Mouse (Mus musculus): ENCODE data around the gene N4bp2l1. TPM values are rescaled to one million over a fixed set of nuclear protein-coding genes. Genes with fewer than 3 reads are reported as not detected.
"Not testable (repeated sequence)": the region's sequence is repeated elsewhere in the genome, so short reads cannot be mapped to it uniquely, and the experiment has no call there.

Gene N4bp2l1
- 1 to 10 TPM; 2.2 to 3.1 (median 2.5) TPM for total RNA-seq (2022)

DNA sequence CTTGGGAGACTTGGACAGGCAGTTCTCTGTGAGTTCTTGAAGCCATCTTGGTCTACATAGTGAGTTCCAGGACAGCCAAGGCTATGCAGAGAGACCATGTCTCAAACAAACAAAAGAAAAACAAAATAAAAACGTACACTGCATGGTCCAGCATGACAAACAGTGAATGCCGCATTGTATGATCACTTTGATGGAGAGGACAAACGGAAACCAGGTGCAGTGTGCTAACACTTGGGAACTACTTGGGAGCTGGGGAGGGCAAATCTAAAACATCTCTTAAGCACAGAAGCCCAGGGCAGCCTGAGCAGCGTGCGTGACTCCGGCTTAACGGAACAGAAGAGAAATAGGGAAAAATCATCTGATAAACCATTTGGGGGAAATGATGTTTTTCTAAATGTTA lies at the start of gene N4bp2l1:
Gene N4bp2l1 (minus strand): TSS at position 101 of the 400 bp plus-strand sequence.
- DNase-seq (ENCODE audit: low spot score in 2 of 2): no peak

DNA sequence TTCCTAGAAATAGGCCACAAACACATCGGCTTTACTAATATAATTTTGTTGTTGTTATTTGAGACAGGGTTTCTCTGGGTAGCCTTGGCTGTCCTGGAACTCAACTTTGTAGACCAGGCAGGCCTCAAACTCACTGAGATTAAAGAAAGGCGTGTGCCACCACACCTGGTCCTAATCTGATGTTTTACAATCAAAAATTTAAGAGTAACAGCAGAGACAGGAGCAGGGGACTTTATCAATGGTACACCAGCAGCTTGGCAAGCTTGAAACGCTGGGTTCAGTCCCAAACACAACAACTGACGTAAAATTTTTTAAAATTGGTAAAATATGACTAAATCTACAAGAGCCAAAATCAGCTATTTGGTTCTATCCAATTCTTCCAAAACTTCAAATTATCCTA lies 47.9 kb upstream of the N4bp2l1 start:
- DNase-seq (ENCODE audit: low spot score in 2 of 2): no peak

DNA sequence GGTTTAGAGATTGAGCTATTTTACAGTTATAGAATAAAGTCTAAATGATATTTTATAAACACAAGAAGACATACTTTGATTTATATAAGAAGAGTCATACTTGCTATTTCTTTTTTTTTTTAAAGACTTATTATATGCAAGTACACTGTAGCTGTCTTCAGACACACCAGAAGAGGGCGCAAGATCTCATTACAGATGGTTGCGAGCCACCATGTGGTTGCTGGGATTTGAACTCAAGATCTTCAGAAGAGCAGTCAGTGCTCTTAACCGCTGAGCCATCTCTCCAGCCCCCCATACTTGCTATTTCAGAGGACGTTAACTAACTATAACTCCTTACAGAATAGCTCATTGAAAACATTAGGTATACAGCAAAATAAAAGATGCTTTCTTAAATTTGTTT lies 46.4 kb upstream of the N4bp2l1 start:
- DNase-seq (ENCODE audit: low spot score in 2 of 2): not testable (repeated sequence)

DNA sequence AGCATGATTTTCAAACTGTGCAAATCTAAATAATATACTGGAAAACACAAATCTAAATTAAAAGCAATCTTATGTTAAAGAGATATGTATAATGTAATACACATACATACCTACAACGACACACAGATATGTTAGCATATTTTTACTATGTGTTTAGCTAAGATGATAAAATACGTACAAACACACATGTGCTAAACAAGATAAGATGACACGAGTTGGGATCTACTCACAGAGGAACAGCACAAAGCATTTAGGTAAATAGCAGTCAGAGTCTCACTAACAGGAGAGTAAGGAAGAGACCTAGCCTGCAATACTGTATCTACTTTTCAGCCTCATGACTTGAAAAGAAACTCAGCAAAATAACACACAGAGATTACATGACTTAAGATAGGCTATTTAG lies 44.5 kb upstream of the N4bp2l1 start:
- DNase-seq (ENCODE audit: low spot score in 2 of 2): no peak

DNA sequence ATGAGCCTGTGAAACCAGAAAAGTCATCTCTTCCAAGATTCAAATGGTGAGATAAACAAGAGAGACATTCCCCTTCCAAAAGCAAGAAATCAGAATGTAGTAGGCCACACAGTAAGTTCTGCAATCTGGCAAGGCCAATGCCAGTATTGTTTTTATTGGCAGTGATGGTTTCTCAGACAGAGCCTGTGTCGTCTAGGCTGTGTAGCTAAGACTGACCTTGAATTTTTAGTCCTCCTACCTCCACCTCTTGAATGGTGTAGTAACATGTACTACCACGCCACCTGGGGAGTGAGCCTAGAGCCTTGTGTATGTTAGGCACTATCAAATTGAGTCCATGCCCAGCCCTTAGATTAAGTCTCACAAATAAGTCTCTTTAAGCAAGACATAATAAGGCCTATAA lies 32.7 kb upstream of the N4bp2l1 start:
- no peak for DNase-seq (ENCODE audit: low spot score in 2 of 2)

DNA sequence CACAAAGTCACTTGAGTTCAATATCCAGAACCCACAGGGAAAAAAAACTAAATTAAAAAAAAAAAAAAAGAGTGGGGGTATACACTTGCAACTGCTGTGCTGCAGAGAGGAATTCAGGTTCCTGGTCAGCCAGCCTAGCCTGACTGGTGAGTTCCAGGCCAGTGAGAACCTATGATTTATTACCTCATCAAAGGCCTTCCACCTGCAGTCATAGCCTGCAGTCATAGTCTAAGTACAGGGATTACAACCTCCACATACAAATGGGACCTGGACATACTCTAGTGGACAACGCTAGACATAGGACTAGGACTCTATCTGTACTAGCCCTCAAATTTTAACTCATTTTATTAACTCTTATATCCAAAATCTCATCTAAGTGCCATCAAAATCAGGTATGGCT lies 32.3 kb upstream of the N4bp2l1 start:
- DNase-seq (ENCODE audit: low spot score in 2 of 2): no peak

DNA sequence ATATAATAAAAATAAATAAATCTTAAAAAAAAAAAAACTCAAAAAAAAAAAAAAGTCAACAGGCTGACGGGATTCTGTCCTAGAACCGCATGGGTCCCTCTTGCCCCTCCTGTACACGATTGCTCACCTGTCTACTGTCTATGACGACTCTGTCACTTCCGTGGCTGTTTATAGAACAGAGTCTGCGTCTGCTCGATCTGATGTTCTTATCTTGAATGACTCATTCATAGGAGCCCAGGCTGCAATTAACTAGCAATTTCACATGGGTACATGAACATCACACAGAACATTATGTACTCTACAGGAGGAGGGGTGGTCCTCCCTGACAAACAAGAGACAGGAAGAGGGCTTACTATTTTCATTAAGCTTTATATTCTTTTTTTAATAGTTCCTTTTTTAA lies 28.5 kb upstream of the N4bp2l1 start:
- no peak for DNase-seq (ENCODE audit: low spot score in 2 of 2)

DNA sequence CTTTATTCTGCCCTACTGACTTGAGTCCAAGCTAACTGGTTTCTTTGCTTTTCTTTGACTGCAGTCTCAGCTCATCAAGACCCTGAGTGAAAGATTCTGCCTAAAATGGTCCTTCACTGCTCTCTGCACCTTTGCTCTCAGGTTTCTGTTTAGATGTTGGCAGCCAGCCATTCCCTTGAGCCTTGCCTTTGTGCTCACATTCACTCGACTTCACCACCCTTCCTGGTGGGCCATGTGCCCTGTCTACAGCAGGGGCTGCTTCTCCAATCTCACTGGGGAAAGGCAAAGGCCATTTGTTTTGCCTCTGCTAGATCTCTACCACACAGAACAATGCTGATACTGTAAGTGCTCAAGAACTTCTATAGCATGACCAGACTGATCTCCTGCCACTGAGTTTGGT lies 25.8 kb upstream of the N4bp2l1 start:
- DNase-seq (ENCODE audit: low spot score in 2 of 2): no peak

DNA sequence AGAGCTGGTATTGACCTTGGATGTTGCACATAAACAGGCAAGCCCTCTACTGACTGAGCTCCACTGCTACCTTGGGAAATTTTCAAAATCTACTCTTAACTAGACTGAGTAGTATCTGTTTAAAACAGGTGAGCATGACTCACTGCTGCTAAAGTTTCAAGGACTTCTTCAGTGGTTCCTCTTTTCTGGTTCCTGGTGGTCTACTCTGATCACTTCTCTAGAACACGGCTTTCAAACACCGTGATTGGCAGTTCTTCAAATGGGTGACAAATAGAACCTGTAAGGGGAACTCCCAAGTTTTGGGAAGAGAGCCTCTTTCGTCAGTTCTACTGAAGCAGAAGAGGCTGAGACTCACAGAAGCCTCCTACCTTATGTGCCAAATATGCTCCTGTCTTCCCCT lies 24.6 kb upstream of the N4bp2l1 start:
- no peak for DNase-seq (ENCODE audit: low spot score in 2 of 2)

DNA sequence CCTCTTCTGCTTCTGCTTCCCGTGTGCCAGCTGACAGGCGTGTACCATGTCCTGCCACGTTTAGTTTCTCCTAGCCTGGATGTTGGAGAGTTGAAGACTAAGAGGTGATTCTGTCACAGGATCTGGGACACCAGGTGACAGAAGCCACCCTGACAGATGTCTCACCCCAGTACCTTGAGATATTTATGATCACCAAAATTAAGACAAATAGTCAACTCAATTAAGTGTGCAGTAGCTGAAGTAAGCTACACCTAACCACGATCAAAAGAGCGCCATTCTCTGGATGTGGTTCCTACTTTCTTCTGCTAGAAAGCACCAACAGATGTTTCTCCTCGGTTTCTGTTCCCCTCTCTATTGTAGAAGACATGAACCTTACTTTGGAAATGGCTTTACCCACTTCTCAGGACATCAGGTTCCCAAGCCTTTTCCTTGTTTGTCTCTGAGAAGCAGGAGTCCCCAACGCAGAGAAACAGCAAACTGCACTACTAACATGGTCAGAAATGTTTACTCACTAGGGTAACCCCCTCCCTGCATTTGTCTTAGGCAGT lies 23.7 kb upstream of the N4bp2l1 start:
- DNase-seq (ENCODE audit: low spot score in 2 of 2): no peak

DNA sequence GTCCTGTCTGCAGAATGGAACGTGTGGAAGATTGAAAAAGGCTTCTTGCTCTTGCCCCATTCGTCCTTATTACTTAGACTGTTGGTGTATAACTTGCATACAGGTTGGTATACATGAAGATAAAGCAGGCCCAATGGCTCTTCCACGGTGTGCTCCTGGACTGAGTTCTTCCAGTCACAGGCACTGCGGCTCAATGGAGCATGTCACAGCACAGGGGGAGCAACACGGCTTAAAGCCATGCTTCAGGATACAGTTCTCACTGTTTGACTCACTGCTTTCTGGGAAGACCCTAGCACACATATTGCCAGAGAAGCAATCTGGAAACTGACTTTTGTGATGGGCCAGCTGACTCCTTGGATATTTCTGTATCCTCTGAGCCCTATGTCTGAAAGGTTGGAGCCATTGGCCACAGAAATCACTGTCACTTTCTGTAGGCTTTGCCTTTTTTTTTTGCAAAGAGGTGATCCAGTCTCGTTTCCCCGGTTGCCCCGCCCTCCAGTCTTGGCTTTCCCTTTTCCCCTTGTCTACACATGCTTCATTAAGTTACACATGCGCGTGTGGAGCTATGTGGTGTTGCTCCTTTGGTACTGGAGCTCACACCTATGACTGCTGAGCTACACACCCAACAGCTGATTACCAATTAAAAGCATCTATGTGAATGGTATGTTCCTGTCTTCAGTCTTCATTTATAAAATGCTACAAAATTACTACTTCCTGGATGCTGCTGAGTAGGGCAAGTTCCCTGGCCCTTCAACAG lies 21.8 kb upstream of the N4bp2l1 start:
- no peak for DNase-seq (ENCODE audit: low spot score in 2 of 2)

DNA sequence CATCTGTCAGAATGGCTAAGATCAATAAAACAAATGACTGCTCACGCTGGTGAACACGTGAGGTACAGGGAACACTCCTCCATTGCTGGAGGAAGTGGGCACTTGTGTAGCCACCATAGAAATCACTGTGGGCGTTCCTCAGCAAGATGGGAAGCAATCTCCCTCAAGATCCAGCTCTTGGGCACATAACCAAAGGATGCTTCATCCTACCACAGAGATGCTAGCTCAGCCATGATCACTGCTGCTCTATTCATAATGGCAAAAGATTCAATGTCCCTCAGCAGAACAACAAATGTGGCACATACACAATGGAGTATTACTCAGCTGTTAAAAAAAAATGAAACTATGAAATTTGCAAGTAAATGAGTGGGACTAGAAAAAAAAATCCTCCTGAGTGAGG lies 19.7 kb upstream of the N4bp2l1 start:
- no peak for DNase-seq (ENCODE audit: low spot score in 2 of 2)

DNA sequence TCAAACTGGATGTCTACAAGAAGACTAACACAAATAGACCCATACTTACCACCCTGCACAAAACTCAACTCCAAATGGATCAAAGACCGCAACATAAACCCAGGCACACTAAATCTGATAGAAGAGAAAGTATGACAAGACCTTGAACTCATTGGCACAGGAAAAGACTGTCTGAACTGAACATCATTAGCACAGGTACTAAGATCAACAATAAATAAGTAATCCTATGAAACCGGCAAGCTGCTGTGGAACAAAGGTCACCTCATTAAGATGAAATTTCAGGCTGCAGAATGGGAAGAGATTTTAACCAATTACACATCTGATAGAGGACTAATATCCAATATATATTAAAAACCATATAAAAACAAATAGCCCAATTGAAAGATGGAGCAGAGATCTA lies 19.2 kb upstream of the N4bp2l1 start:
- no peak for DNase-seq (ENCODE audit: low spot score in 2 of 2)

DNA sequence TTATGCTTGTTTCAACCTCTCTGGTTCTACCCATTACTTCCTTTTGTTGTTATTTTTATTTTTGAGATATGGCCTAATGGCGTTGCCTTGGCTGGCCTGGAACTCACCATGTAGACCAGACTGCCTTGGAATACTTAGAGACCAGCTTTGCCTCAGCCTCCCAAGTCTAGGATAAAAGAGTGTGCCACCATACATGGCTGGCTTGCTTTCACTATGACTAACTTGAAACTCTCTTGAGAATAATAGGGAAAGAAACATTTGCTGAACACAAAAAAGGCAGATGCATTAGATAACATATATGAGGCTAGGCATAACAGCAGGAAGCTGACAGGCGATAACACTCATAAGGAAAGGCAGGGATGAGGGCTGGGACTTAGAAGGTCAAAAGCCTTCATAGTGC lies 17.1 kb upstream of the N4bp2l1 start:
- DNase-seq (ENCODE audit: low spot score in 2 of 2): no peak

DNA sequence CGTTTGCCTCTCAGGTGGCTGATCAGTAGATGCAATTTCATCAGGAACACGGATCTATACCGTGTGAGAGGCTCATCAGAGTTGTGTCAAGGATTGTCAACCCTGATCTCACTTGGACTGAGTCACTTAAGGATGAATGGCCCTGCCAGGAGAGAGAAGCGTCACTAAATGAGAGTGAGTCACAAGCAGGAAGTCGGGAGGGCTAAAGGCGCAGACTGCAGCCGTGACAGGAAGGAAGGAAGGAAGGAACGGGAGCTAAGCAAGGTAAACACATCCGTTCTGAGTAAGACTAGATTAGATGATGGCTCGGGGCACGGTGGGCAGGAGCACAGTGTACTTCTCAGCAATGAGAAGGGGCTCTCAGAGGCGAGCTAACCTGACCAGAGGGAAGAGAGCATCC lies 14.7 kb upstream of the N4bp2l1 start:
- DNase-seq (ENCODE audit: low spot score in 2 of 2): no peak

DNA sequence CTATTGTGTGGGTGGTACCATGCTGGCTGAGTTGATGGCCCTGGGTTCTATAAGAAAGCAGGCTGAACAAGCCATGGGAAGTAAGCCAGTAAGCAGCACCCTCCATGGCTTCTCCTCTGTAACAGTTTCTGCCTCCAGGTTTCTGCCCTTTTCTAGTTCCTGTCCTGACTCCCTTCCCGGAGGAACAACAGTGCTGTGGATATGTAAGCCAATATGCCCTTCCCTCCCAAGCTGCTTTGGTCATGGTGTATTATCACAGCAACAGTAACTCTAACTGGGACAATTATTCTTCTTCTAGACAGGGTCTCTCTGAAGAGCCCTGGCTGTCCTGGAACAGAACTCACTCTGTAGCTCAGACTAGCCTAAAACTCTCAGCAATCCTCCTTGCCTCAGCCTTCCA lies 14.1 kb upstream of the N4bp2l1 start:
- no peak for DNase-seq (ENCODE audit: low spot score in 2 of 2)

DNA sequence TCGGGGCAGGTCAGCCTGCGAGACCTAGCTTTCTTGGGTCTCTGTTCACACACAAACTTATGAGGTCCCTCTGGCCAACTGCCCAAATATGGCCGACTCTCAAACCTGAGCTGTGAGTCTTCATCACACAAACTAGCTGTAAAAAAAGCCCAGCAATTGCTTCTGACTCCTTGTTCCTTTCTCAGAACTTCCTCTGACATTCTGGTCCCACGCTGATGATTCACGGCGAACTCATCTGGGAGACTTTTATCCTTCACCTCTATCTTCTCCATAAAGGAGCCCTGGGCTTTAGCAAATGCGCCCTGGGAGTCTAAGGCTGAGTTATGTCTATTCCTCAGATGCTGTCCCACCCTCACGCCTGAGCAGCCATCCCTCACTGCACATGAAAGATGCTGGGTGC lies 10.6 kb upstream of the N4bp2l1 start:
- DNase-seq (ENCODE audit: low spot score in 2 of 2): no peak

DNA sequence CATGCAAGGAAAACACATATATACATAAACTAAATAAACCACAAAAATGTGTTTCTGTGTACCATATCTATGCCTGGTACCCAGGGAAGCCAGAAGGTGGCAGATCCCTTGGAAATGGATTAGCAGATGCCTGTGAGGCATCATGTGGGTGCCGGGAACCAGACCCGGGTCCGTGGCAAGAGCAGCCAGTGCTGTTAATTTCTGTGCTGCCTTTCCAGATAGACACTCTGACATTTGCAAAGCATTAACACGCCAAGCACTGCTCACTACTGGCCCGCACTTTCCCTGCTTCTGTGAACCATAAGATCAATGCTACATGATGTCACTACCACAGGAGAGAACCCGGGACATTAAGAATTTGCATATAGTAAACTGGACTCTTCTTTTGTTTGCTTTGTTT lies 9.1 kb upstream of the N4bp2l1 start:
- no peak for DNase-seq (ENCODE audit: low spot score in 2 of 2)

DNA sequence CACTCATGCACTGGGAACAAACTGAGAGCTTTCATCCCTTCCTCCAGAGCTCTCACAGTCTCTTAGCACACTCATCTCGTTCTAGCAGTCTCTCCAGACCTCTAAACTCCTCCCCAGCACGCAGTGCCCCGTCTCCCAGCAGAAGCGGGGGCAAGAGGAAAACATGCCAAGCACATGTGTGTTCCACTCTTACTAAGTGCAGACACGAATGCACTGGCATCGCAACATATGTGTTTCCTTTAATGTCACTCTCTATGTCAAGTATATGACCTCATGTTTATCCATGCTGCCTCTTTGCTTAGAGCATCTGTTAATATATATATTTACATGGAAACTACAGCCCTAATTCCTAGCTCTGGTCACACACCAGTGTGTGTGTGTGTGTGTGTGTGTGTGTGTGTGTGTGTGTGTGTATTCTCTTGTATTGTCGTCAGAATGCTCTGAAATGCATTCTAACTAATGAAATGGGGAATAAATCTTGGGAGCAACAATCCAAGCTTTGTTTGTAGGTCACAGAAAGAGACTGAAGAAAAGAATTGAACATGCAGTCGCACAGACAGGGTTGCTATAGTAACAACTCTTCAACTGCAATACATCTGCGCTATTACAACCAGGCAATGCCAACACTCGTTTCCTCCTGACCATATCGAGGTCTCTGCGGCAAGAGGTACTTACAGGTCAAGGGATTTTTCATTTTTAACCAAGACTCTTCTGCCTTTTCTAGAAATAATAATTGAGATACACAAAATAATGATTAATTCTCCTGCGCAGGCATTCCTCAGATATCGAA lies 4.6 kb upstream of the N4bp2l1 start:
- DNase-seq (ENCODE audit: low spot score in 2 of 2): no peak

DNA sequence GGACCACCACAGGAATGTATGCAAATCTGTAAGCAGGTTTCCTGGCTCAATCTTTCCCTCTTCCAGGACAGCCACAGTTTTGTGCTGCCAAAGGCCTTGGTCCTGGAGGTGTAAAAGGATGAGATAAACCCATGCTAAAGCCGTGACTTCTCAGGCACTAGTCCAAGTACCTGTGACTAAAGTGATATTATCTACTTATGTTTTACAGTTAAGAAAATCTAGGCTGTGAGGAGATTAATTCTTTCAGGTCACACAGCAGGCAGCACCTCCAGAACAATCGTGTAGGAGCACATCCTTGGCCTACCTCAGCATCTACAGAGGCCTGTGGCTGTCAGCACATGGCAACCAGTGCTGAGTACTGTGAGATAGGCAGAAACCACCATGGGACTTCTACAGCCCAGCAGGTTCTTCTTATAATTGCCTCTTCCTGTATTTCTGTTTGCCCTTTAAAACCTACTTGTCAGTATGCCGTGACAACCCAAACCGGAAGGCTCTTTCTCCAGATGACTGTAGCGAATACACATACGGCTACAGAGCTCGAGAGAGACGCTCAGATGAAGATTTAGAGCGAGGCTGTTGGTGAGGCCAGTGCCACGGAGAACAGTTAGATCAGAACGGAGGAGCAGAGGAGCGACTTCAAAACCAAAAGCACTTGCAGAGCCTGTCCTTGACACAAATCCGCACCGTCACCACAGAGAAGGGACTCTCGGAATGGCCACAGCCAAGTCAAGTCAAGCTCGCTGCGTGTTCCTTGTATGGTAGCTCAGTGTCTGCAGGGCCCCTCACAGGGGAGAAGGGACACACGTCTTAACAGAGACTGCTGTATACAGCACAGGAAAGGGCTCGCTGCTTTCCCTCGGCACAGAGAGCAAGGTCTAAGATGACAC lies 3.8 kb upstream of the N4bp2l1 start:
- no peak for DNase-seq (ENCODE audit: low spot score in 2 of 2)

Data from gastrocnemius, adult 8-10 months (tissue).